Mouse (Mus musculus) right cerebral cortex, postnatal 36 days (tissue): ENCODE measurements around the gene Exd2.

ENCODE experiments used
- DNase-seq, 2 experiments: peaks; one replicate each; pipeline ENCODE4 v3.0.0; 2022; ENCODE audit warnings: low spot score in 2 of 2, mixed read lengths in 1 of 2

Gene Exd2

GRCm38 (mm10) chr12:80549646-80550045 lies 86.8 kb downstream of the Exd2 start:
- no peak for DNase-seq
